Mouse (Mus musculus) adrenal gland, postnatal 36 days (tissue): ENCODE measurements around the gene Cdk6. TPM values are rescaled to one million over a fixed set of nuclear protein-coding genes. Genes with fewer than 3 reads are reported as not detected.

ENCODE experiments used
- DNase-seq, 2 experiments: peaks; one replicate each; pipeline ENCODE4 v3.0.0; 2021; ENCODE audit warnings: mixed read lengths in 1 of 2
- total RNA-seq, 2 experiments: library from RNA; stranded (reverse); gene quantifications; 2 replicates each; pipeline ENCODE4 v1.2.3; 2021

Gene Cdk6
- total RNA-seq, 2 experiments from 2014 or later: 16.3 to 20.4 TPM

DNA sequence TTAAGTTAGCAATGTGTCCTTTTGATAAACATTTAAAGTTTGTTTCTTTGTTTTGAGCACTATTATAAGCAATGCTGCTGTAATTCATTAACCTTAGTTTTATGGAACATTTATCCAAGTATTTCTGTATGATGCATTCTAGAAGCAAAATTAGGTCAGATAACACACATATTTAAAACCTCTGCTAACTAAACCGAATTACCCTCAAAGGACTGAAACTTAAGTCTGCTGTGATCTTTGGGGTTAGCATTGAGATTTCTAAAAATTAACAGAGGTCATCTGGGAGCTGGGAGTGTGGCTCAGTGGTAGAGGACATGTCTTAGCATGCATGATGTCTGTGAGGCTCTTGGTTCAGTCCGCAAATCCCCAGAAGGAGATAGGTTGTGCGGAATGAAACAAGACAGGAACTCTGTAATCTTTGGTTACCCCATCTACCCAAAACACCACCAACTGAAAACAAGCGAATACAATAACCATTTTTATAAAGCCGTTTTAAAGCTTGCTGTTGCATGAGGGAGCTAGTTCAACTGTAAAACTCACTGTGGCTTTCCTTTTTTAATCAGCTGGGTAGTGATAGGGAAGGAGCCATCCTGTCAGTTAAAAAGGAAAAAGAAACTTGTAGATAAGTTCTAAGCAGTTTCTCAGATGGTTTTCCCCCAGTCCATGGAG lies 141.9 kb downstream of the Cdk6 start:
- DNase-seq: no peak

DNA sequence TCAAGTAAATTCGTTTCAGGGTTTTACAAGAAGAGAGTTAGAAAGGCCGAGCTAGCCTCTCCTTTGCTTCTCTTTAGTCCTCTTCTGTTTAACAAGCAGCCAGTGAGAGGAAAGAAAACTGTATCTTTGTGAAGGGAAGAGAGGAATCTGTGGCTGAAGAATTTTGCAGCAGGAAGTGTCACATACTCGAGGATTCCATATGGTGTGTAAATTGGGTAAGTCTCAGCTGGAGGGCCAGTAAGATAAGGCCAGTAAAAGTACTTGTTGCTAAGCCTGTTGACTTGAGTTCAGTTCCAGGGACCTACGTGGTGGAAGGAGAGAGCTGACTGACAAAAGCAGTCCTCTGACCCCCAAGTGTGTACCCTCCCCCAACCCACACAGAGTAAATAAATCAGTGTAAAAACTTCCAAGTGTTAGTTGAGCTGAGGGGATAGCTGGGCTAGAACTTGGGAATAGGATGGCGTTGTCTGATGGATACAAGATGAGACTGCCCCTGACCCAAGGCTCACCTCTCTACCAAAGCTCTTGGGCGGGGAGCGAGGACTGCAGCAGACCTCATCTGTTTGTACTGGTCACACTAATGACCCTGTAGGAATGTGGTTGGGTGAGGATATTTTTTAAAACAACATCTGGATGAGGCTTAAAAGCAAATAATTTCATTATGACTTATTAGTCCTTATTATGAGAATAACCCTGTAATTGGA lies 145.4 kb downstream of the Cdk6 start:
- DNase-seq: no peak

- DNase-seq: no peak
Measured at GRCm38 (mm10) chr5:3488146-3488774, 147.0 kb downstream of the Cdk6 start.

DNA sequence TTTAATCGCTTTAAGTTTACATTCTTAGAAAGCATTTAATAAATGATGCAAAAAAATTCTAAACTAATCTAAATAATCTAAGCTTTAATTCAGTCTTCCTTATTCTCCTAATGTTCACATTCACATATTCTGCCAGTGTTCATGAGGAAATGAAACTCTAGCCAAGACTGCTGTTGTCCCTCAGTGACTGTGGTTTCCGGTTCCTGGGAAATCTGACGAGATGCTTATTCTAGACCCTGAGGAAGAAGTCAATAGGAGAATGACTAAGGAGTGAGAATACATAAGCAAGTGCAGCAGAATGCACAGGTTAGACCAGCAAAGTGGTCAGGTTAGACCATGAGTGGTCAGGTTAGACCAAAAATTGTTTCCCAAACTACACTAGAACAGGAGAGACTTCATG lies 149.1 kb downstream of the Cdk6 start:
- DNase-seq: no peak

DNA sequence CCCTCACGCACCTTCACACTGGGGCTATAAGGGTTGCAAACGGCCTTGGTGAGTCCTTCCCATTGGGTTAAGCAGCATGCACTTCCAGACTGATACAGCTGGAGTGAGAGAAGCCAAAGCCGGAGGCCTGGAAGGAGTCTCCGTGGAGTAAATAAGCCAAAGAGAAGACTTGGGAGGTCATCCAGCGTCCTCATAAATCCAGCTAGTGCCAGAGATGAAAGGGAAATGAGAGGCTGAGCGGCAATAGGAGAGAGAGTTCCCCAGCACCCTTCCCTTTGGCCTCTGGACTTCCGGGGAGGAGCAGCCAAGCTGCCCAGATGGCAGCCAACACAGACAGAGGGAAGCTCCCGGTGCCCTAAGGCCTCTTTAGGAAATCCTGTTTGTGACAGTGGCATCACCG lies 149.8 kb downstream of the Cdk6 start:
- peak; percentile 79 to 83 for DNase-seq

DNA sequence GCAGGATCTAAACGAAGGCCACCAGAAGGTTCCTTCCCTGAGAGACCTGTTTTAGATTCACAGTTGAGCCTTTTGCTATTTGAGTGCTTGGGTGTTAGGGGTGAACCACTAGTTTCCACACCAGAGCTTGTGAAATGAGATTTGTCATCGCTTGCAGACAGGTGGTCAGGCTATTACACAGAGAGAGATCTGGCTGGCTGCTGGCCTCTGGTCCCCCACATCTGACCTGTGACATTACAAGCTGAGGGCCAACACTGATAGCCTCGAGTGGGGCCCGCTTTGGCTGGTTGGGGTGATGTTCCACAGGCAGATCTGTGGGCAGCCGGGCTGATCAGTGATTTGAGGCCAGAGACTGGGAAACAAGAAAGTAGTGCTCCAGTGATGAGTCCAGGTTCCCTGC lies 150.6 kb downstream of the Cdk6 start:
- DNase-seq: no peak

DNA sequence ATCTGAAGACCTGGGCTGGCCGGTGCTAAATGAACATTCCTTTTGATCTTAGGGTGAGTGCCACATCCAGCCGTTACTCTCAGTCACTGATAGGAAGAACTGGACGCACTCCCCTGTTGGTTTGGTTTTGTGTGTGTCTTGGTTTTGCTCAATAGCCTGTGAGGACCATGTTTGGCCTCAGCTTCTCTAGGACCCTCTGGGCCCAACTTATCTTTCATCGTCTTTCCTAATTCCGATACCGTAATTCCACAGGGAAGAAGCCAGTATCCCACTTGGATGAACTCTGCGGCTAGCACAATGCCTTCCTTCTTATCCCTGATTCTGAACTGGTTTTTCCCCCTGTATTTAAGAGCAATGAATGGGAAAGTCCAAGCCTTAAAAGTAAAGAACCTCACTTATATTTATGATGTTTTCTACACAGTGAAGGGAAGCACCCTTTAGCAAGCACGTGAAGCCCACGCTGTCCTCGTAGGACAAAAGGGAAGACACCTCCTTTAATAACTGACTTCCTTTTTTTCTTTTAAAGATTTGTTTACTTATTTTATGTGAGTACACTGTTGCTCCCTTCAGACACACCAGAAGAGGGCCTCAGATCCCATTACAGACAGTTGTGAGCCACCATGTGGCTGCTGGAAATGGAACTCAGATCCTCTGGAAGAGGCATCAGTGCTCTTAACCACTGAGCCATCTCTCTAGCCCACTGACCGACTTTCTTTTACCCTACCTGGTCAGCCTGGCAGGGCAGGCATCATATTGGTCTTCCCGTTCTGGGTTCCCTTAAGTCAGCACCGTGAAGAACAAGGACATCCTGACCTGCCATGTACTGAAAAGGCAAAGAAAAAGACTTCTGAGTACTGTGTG lies 151.7 kb downstream of the Cdk6 start:
- no peak for DNase-seq

- DNase-seq: no peak
Measured at GRCm38 (mm10) chr5:3493968-3494367, 152.7 kb downstream of the Cdk6 start.

DNA sequence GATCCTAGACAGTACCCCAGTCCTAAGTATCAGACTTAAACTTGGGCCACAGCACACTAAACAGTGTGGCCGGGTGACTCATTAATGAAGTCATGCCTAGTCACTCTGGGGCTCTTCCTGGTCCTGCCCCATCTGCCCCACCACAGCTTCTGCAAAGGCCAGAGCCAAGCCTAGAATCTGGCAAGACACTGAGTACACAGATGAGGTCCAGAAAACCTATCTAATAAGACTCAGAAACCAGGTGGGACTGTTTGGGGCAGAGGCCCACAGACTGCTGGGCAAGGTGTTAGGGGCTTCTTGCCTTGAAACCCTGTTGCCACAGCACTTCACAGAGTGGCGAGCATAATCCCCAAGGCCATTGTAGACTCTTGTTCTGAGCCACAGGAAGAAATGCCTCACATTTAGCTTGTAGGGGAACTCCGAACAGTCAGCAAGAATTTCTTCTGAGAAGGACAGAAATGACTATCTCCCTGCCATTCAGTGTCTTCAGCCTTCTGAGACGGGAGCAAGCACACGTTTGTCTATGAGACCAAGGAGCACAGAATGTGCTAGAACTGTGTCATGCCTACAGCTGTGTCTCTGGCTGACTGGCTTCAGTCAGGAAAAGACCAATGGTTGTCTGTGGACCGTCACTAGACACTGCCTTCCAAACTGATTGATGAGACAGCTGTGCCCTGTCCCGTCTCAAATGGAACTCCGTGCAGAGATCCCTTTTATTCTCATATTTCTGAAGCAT lies 153.3 kb downstream of the Cdk6 start:
- DNase-seq: no peak

- no peak for DNase-seq
Measured at GRCm38 (mm10) chr5:3497505-3497925, 156.2 kb downstream of the Cdk6 start.

DNA sequence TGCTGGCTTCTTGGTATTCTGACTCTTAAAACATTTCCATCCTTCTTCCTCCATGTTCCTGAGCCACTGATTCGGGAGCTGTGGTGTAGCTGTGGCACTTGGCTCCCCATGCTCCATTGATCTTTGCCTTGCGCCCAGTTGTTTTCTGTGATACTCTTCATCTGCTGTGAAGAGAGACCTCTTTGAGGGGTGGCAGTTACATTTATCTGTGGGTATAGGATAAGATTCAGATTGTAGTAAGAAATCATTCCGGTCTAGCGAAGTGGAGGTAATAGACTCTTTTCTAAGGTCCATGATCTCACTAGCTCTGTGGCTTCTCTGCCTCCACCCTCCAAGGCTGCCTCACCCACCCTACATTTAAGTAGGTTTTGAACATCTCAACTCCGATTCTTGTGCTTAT lies 159.0 kb downstream of the Cdk6 start:
- DNase-seq: no peak

DNA sequence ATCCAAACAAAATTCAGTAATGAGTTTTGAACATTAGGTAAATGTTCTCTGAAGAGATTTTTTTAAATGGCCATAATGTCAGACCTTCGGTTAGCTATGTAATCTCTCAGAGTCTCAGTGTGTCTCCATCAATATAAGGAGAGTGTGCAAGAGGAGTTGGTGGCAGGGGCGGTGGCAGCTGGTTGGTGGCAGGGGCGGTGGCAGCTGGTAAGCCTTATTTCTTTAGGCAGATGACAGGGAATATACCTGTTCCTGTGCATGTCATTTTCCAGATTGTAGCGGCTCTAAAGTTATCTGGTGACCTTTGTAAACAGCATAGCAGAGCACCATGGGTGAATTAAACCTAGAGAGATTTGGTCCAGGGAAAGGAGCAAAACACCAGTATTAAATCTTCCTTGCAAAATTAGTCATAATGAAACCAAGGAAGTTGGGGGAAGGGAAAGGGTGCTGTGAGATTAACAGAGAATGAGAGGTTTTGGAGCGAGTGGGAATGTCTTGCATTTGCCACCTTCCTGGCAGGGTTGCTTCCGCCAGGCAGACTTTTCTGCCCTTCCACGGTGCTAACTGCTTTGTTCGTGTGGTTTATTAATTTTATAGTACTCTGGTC lies 159.8 kb downstream of the Cdk6 start:
- DNase-seq: no peak

GRCm38 (mm10) chr5:3501564-3502001 lies 160.3 kb downstream of the Cdk6 start:
- peak; percentile 40 to 67 for DNase-seq

GRCm38 (mm10) chr5:3502610-3503350 lies 161.5 kb downstream of the Cdk6 start:
- DNase-seq: peak; percentile 46 to 71

GRCm38 (mm10) chr5:3503373-3503772 lies 162.1 kb downstream of the Cdk6 start:
- DNase-seq: no peak

DNA sequence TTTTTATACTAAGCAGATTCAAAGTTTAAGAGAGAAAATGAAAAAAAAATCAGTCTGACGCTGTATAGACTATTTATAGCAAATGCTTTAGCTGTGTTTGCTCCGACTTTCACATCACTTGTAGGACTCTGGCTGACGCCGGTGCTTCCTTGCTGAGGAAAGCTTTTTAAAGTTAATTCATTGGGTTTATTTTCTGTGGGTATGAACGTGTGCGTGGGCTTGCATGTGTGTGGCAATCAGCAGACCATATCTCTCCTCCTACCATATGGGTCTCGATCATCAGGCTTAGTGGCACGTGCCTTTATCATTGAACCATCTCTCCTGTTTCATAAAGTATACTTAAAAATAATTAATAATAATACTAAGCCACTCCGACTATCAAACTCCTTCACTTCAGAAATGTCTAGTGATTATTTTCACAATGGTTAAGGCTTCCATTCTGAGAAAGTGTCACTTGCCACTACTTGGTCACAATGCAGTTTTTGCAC lies 162.6 kb downstream of the Cdk6 start:
- no peak for DNase-seq

- no peak for DNase-seq
Measured at GRCm38 (mm10) chr5:3504453-3504852, 163.2 kb downstream of the Cdk6 start.

DNA sequence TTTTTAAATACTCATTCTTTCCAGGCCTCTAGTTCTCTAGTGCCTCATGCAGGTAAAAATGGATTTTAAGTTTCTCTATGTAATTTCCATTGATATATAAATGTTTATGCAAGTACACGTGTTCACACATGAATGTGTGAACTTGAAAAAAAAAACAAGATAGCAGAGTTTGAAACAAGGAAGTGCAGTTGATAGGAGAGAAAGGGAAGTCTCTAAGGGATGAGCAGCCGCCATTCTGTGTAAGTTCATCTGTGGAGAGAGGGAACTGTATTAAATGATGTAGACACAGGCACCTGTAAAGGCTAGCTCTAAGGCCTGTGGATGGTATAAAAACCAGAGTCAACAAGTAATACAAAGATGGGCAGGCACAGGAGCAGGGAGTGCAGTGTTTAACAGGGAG lies 164.3 kb downstream of the Cdk6 start:
- DNase-seq: no peak

- DNase-seq: no peak
Measured at GRCm38 (mm10) chr5:3508480-3509381, 167.4 kb downstream of the Cdk6 start.
